ENCODE assay signal across 11 mouse cellular contexts in the genomic region with DNA sequence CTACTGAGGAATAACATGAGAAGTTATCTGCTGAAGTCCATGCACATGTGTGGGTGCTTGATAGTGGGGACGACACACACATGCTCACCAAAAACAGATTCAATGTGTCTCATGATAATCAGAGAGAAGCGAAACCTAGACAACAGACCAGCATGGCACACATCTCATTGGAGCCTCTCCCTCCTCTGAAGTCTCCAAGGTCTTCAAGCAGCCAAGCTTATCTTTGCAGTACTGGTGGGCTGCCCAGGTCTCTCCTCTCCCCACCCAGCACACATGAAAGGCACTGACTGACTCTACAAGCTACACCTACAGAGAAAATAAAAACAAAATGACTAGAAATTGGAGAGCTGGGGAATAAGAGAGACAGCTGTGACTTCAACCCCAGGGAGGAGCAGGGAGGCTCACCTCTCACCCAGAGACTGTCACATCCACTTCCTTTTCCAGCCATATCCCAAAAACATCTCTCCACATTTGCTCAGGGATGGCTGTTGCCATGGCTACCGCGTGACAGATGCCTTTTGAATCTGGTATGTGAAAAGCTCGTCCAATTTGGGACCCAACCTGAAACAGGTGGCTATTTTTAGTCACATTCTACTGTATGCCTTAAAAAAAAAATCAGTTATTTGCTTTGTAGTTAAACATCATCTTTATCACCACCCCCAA.
A peak's percentile ranks its signal among the peaks of the same experiment; 100 is the strongest.
DNase-seq lines count a peak whose midpoint lies in the region; ATAC-seq lines count a peak whose summit lies in the region.
"Had no signal": no experiment of that assay in that cellular context is flagged by ENCODE, and none has a peak within 500 bp of the region (broad histone marks: within the 10 kb centered on the region; RNA-seq: fewer than 3 reads in every experiment).

No protein-coding gene starts in this region.

- peak; percentile 23 for DNase-seq in left cerebral cortex, adult 11 months (ENCODE audit: low spot score)
- no peak for DNase-seq in left cerebral cortex, adult 18-20 months (ENCODE audit: low spot score in 2 of 2)
- DNase-seq in frontal cortex, postnatal 10 days (ENCODE audit: low spot score in 2 of 2): peak; percentile 21 to 26
- DNase-seq in layer of hippocampus, postnatal 25 days (ENCODE audit: extremely low spot score in 1 of 2, low spot score in 1 of 2): peak; percentile 23 to 56
- DNase-seq in right cerebral cortex, postnatal 10 days (ENCODE audit: low spot score in 2 of 2): peak; percentile 81 to 87
- DNase-seq in yolk sac, embryonic 10.5 days (ENCODE audit: low spot score): no peak
- DNase-seq in embryo, embryonic 10.5 days (ENCODE audit: low spot score): no peak
- DNase-seq: kidney, adult 11 months; lung, postnatal 4 days; retina, postnatal 1 day had no signal

- ATAC-seq in monocyte, adult 5-6 weeks (replicated peaks; ENCODE audit: insufficient number of reproducible peaks, low FRiP score, low TSS enrichment, poor library complexity, severe bottlenecking): no peak

Comparison
In these comparisons a context has a peak if more than half of its experiments do, and no peak if none do; other contexts are left out.
1. DNase-seq: peak in left cerebral cortex, adult 11 months (single experiment), frontal cortex, postnatal 10 days (2 of 2), layer of hippocampus, postnatal 25 days (2 of 2) and right cerebral cortex, postnatal 10 days (2 of 2); none in left cerebral cortex, adult 18-20 months (0 of 2), yolk sac, embryonic 10.5 days (single experiment) and embryo, embryonic 10.5 days (single experiment).